Mouse (Mus musculus): Measurements from ENCODE around the gene Apela. TPM values are rescaled to one million over a fixed set of nuclear protein-coding genes. Genes with fewer than 3 reads are reported as not detected.

Gene Apela
- polyA plus RNA-seq, 1 experiment from 2014 or later, result 4.6 TPM

- no peaks in the 10 kb centered on the region for H3K9me3 ChIP-seq (ENCODE audit: control insufficient read depth, low read length)
- ATAC-seq (ENCODE audit: insufficient number of reproducible peaks, low FRiP score, low TSS enrichment, low read depth), result no peak
Observed at GRCm38 (mm10) chr8:64998806-64999365, 38.2 kb downstream of the Apela start.

GRCm38 (mm10) chr8:64987731-64988130 is 49.4 kb downstream of the Apela start, which contains the start of gene Trim75:
Gene Trim75 (minus strand): TSS chr8:64987831.
- H3K4me3 ChIP-seq (ENCODE audit: low read depth, low read length), result no peak within 1 kb of the TSS
- no peaks in the 10 kb centered on the region for H3K27me3 ChIP-seq (ENCODE audit: control insufficient read depth, insufficient read depth, low read length)
- H3K9me3 ChIP-seq (ENCODE audit: control insufficient read depth, low read length), result no peaks in the 10 kb centered on the region
- no peak within 1 kb of the TSS for H3K4me2 ChIP-seq (ENCODE audit: low read depth, severe bottlenecking)
- no peak within 1 kb of the TSS for H3K27ac ChIP-seq (replicated peaks; ENCODE audit: low read depth, low read length)
- ATAC-seq (ENCODE audit: insufficient number of reproducible peaks, low FRiP score, low TSS enrichment, low read depth) (no peak), DNase-seq (ENCODE audit: low spot score) (no peak)
- no peaks in the 10 kb centered on the region for H3K36me3 ChIP-seq (ENCODE audit: control insufficient read depth, insufficient read depth, low read length)
- 93% methylated on average over 4 of the region's 4 CpGs for WGBS
- no peaks in the 10 kb centered on the region for H3K4me1 ChIP-seq (ENCODE audit: control insufficient read depth, insufficient read depth, low read length)
- H3K9ac ChIP-seq (ENCODE audit: low read length), result no peak within 1 kb of the TSS

More at GRCm38 (mm10) chr8:64998806-64999365, 38.2 kb downstream of the Apela start:
- Histone ChIP-seq H3K9ac (ENCODE audit: low read length) (no peak overlapping the region), H3K27ac (replicated peaks; ENCODE audit: low read depth, low read length) (no peak overlapping the region), H3K4me3 (ENCODE audit: low read depth, low read length) (no peak overlapping the region), H3K36me3 (ENCODE audit: control insufficient read depth, insufficient read depth, low read length) (no peaks in the 10 kb centered on the region), H3K4me1 (ENCODE audit: control insufficient read depth, insufficient read depth, low read length) (no peaks in the 10 kb centered on the region), H3K27me3 (ENCODE audit: control insufficient read depth, insufficient read depth, low read length) (no peaks in the 10 kb centered on the region), H3K4me2 (ENCODE audit: low read depth, severe bottlenecking) (no peak overlapping the region)
- no peak for DNase-seq (ENCODE audit: low spot score)
- 77% methylated on average over 4 of the region's 4 CpGs for WGBS

GRCm38 (mm10) chr8:64983150-64983897 is 53.8 kb downstream of the Apela start:
- no peaks in the 10 kb centered on the region for H3K4me1 ChIP-seq (ENCODE audit: control insufficient read depth, insufficient read depth, low read length)
- no peaks in the 10 kb centered on the region for H3K36me3 ChIP-seq (ENCODE audit: control insufficient read depth, insufficient read depth, low read length)
- peak; percentile 21 for DNase-seq (ENCODE audit: low spot score)
- H3K9ac ChIP-seq (ENCODE audit: low read length), result no peak overlapping the region
- no peak for ATAC-seq (ENCODE audit: insufficient number of reproducible peaks, low FRiP score, low TSS enrichment, low read depth)
- H3K27ac ChIP-seq (replicated peaks; ENCODE audit: low read depth, low read length), result no peak overlapping the region
- H3K27me3 ChIP-seq (ENCODE audit: control insufficient read depth, insufficient read depth, low read length), result no peaks in the 10 kb centered on the region
- WGBS, result 80% methylated on average over 20 of the region's 20 CpGs
- H3K9me3 ChIP-seq (ENCODE audit: control insufficient read depth, low read length), result no peaks in the 10 kb centered on the region
- H3K4me2 ChIP-seq (ENCODE audit: low read depth, severe bottlenecking), result no peak overlapping the region
- no peak overlapping the region for H3K4me3 ChIP-seq (ENCODE audit: low read depth, low read length)

Other genes starting within 250 kb of the Apela start
- gene Klhl2, start 187.3 kb downstream of the Apela start, polyA plus RNA-seq (2014; fragmentation: Nextera tagmentation; extraction: Ambion mirVana), result 10.4 and 12.0 TPM in 2 replicates
- gene Tmem192, start 90.2 kb downstream of the Apela start, polyA plus RNA-seq (2014; fragmentation: Nextera tagmentation; extraction: Ambion mirVana), result 15.2 and 16.7 TPM in 2 replicates
- gene Trim75, start 49.5 kb downstream of the Apela start, polyA plus RNA-seq (2014; fragmentation: Nextera tagmentation; extraction: Ambion mirVana), result not detected in 2 replicates
- gene Trim61, start 18.8 kb downstream of the Apela start, polyA plus RNA-seq (2014; fragmentation: Nextera tagmentation; extraction: Ambion mirVana), result 0.16 TPM in 1 of 2 replicates, not detected in the other
- gene Trim60, start 18.8 kb downstream of the Apela start, polyA plus RNA-seq (2014; fragmentation: Nextera tagmentation; extraction: Ambion mirVana), result not detected in 2 replicates
- gene Gm10663, start 37.7 kb upstream of the Apela start, polyA plus RNA-seq (2014; fragmentation: Nextera tagmentation; extraction: Ambion mirVana), result not detected in 2 replicates
- gene BC030870, start 92.2 kb upstream of the Apela start, polyA plus RNA-seq (2014; fragmentation: Nextera tagmentation; extraction: Ambion mirVana), result not detected in 2 replicates